Mouse (Mus musculus) lung, postnatal 0 days (tissue): ENCODE measurements at regions not wholly inside any gene's neighbourhood (a gene's known extent, or its start where the extent isn't known, plus 50 kb on each side); places are given as distances from the start of the nearest gene placed in this dataset.

Experiments
- ATAC-seq: fragments of 200-750 bp; cut with Nextera tagmentation; 2 replicates; pipeline ENCODE4 v1.8.0; 2017; ENCODE audit warnings: moderate library complexity
- DNase-seq: peaks from one replicate; pipeline ENCODE4 v3.0.0-alpha.2; 2016; ENCODE audit warnings: low spot score
- H3K27ac ChIP-seq: fragments of 300-500 bp; sonication (generic); 2 replicates; pipeline ENCODE4 v1.5.1; 2014; ENCODE audit warnings: antibody characterized with exemption, mild to moderate bottlenecking, low read length, mixed read lengths
- H3K27me3 ChIP-seq: fragments of 300-500 bp; sonication (generic); replicated peaks from 2 replicates; pipeline ENCODE4 v1.6.1; 2014; ENCODE audit warnings: low read length, mixed read lengths; ENCODE audit not compliant: insufficient read depth
- H3K36me3 ChIP-seq: fragments of 300-500 bp; sonication (generic); 2 replicates; pipeline ENCODE4 v1.6.1; 2014; ENCODE audit warnings: low read length, mixed read lengths; ENCODE audit not compliant: insufficient read depth
- H3K4me1 ChIP-seq: fragments of 300-500 bp; sonication (generic); 2 replicates; pipeline ENCODE4 v1.6.1; 2014; ENCODE audit warnings: antibody characterized with exemption, low read depth, low read length, mixed read lengths; ENCODE audit not compliant: insufficient read depth
- H3K4me2 ChIP-seq: fragments of 300-500 bp; sonication (generic); replicated peaks from 2 replicates; pipeline ENCODE4 v1.6.1; 2014; ENCODE audit warnings: low read depth, mild to moderate bottlenecking, low read length, moderate library complexity, mixed read lengths
- H3K4me3 ChIP-seq: fragments of 300-500 bp; sonication (generic); 2 replicates; pipeline ENCODE4 v1.5.1; 2014; ENCODE audit warnings: low read depth, low read length
- H3K9ac ChIP-seq: fragments of 300-500 bp; sonication (generic); replicated peaks from 2 replicates; pipeline ENCODE4 v1.6.1; 2014; ENCODE audit warnings: low read depth, mild to moderate bottlenecking
- H3K9me3 ChIP-seq: fragments of 300-500 bp; sonication (generic); 2 replicates; pipeline ENCODE4 v1.6.1; 2016; ENCODE audit warnings: low read length, mixed read lengths
- CTCF ChIP-seq: IDR thresholded peaks from 2 replicates; pipeline ENCODE4 v1.5.1; 2016; ENCODE audit warnings: antibody characterized with exemption, mild to moderate bottlenecking
- EP300 ChIP-seq: IDR thresholded peaks from 2 replicates; pipeline ENCODE4 v1.6.1; 2016; ENCODE audit warnings: antibody characterized with exemption, mild to moderate bottlenecking, control low read depth
- WGBS: fragments of 180-500 bp; shearing (Covaris S2); extraction: QIAGEN DNeasy Blood & Tissue Kit; methylation state at CpG from one replicate; pipeline ENCODE4 v1.1.7; 2014; 5-methylcytosine and 5-hydroxymethylcytosine counted together

DNA sequence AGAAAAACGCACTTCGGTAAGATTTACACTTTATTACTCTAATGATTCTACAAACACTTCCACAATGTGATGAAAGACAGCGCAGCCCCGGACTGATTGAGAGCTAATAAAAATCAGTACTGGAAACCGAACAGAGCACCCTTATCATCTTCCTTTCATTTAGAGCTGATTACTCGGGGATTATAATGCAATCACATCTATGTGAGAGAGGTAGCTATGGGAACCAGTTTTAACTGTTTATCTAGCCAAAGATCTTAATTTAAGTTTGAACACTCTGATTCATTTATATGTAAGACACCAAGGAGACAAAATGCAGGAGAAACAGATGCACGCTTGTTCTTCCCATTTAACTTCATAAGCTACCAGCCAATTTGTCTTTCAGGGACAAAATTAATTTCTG, 124.1 kb upstream of the Lmo4 start:
- ATAC-seq = no peak
- TF ChIP-seq EP300 (no peak), CTCF (no peak)
- no peaks in the 10 kb centered on the region for H3K27me3 ChIP-seq
- WGBS = 74% methylated on average over 7 of the region's 7 CpGs
- H3K4me3 ChIP-seq = no peak overlapping the region
- no peaks in the 10 kb centered on the region for H3K9me3 ChIP-seq
- DNase-seq = no peak
- H3K36me3 ChIP-seq = no peaks in the 10 kb centered on the region
- no peak overlapping the region for H3K4me2 ChIP-seq
- no peaks in the 10 kb centered on the region for H3K4me1 ChIP-seq
- H3K27ac ChIP-seq = no peak overlapping the region
- H3K9ac ChIP-seq = no peak overlapping the region

DNA sequence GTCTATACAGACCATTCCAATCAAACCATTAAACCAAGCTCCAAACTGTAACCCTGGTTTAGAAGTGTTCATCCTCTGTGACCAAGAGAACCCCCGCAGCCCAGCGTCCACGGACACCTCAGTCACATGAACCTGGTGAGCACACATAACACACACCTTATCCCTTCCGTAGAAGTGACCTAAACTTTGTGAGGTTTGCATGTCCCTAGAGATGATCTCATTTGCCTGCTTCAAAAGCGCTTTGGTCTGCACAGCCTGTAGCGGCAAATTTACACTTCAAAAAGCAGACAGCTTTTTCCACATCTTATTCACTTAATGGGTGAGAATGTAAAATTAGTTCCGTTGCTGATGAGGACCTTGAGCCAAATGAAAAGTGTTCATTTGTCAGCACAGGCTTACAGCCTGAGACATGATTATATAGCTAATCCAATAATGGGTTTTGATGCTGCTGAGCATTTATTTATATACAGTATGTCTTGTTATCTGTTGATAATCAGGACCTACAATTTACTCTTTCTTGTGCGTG, 122.3 kb upstream of the Lmo4 start:
- no peak overlapping the region for H3K4me2 ChIP-seq

DNA sequence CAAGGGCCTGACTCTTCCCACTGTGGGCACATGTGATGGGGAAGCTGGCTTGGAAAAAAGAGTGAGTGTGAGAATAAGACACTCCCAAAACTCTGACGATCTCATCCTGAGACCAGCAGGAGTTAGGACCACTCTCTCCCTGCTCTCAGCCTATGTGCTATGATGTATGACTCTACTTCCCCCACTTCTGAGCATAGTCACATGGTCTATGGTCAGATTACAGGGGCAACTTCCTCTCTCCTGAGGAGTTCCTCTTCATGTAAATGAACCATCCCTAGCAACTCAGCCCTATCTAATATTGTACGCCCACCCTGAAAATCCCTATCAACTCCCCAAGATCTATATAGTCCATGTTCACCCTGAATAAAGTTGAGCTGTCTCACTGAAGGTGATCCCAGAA, 120.0 kb upstream of the Lmo4 start:
- H3K36me3 ChIP-seq = no peaks in the 10 kb centered on the region
- no peak overlapping the region for H3K9ac ChIP-seq
- H3K27me3 ChIP-seq = no peaks in the 10 kb centered on the region
- no peaks in the 10 kb centered on the region for H3K9me3 ChIP-seq
- H3K4me2 ChIP-seq = no peak overlapping the region
- ATAC-seq (no peak), DNase-seq (no peak)
- no peaks in the 10 kb centered on the region for H3K4me1 ChIP-seq
- no peak overlapping the region for H3K27ac ChIP-seq
- WGBS = 72% methylated on average over 2 of the region's 2 CpGs
- TF ChIP-seq EP300 = no peak
- no peak for TF ChIP-seq CTCF
- no peak overlapping the region for H3K4me3 ChIP-seq

More for the DNA sequence above, 122.3 kb upstream of the Lmo4 start:
- no peak overlapping the region for H3K4me3 ChIP-seq
- no peaks in the 10 kb centered on the region for H3K9me3 ChIP-seq
- no peak for DNase-seq
- H3K27ac ChIP-seq = no peak overlapping the region
- H3K9ac ChIP-seq = no peak overlapping the region
- TF ChIP-seq CTCF = no peak
- TF ChIP-seq EP300 = no peak
- H3K36me3 ChIP-seq = no peaks in the 10 kb centered on the region
- H3K27me3 ChIP-seq = no peaks in the 10 kb centered on the region
- H3K4me1 ChIP-seq = no peaks in the 10 kb centered on the region
- 89% methylated on average over 8 of the region's 8 CpGs for WGBS
- ATAC-seq = no peak

DNA sequence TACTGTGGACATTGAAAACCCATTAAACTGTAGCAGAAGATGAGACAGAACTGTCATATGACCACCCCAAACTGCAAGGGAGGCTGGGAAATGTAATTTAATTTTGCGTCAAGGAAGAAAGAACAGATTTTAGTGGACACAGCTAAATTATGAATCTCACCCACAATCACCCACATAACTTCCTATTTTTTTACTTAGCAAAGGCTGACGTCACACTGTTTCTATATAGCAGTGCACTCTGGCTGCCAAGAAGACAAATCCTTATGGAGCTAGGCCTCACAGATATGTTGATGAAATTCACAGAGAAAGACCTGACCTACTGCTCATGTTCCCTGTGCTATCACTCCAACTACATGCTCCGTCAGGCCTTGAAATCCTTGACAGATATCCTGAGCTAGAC, 118.5 kb upstream of the Lmo4 start:
- WGBS = 89% methylated on average over 3 of the region's 3 CpGs
- no peak for ATAC-seq
- DNase-seq = no peak
- Histone ChIP-seq H3K27ac (no peak overlapping the region), H3K4me1 (no peaks in the 10 kb centered on the region), H3K4me3 (no peak overlapping the region), H3K27me3 (no peaks in the 10 kb centered on the region), H3K4me2 (no peak overlapping the region), H3K9ac (no peak overlapping the region), H3K36me3 (no peaks in the 10 kb centered on the region), H3K9me3 (no peaks in the 10 kb centered on the region)
- TF ChIP-seq CTCF (no peak), EP300 (no peak)

DNA sequence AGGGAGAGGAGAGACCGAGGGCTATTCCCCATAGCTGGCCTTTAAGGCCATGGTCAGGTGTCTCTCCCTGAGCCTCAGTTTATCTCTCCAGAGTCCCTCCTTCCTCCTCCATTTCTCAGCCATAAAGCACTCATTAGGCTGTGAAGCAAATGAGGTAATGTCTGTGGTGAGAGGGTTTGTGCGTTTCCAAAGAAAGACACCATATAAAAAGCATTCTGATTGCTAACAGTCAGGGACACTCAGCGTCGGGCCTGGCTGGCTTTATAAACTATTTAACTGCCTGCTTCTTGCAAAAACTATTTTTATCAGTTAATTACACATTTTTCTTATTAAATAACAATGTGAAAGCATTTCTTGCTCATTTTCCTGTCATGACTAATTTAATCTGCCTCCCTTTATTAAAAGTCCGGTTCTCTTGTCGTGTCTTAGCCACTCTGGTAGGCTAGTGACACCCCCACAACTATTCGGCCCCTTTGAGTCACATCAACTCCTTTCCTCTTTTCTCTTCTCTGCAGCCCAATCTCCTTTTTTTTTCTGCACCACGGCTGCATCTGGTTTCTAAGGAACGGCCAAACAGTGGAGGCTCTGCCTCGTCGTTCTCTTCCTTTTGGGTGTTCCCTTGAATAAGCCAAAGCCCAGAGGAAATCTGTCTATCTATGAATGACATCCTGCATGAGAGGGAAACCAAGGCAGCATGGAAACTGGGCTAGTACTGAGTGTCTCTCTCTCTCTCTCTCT, 114.6 kb upstream of the Lmo4 start:
- no peak for ATAC-seq

DNA sequence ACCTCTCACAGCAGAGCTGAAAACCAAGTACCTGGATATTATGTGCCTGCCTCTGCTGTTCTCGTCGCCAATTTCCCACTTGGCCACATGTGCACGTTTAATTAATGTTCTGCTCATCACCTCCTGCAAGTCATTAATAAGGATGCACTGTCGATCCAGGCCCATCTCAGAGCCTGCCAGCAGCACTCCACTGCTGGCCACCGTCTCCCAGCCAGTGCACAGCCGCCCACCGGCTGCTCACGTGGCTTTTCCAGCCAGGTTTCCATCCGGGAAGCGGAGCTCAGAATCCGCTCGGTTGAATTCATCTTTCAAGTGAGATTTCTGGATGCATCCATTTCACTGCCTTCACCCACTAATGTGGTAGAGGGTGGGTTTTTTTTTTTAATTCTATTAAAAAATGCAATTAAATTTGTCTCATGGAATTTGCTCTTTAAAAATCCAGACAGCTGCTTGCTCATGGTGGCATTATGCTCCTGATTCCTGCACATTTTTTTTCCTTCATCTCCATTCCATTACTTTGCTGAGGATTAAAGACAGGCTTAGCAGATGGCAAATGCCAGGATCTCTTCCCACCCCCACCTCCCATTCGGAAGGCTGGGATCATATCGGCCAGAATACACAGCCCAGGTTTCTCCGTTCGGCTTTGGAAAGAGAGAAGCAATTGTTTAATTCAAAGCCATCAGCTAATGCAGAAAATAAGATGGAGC, 113.9 kb upstream of the Lmo4 start:
- H3K36me3 ChIP-seq = no peaks in the 10 kb centered on the region
- H3K4me1 ChIP-seq = no peaks in the 10 kb centered on the region
- TF ChIP-seq EP300 = no peak
- no peak for TF ChIP-seq CTCF
- H3K27me3 ChIP-seq = no peaks in the 10 kb centered on the region
- ATAC-seq = no peak
- no peak overlapping the region for H3K9ac ChIP-seq
- 69% methylated on average over 16 of the region's 16 CpGs for WGBS
- no peak overlapping the region for H3K27ac ChIP-seq
- DNase-seq = no peak
- no peak overlapping the region for H3K4me2 ChIP-seq
- no peak overlapping the region for H3K4me3 ChIP-seq
- H3K9me3 ChIP-seq = no peaks in the 10 kb centered on the region

More for the DNA sequence above, 114.6 kb upstream of the Lmo4 start:
- no peak overlapping the region for H3K9ac ChIP-seq
- H3K4me3 ChIP-seq = no peak overlapping the region
- no peak for TF ChIP-seq CTCF
- TF ChIP-seq EP300 = no peak
- H3K4me1 ChIP-seq = no peaks in the 10 kb centered on the region
- no peak overlapping the region for H3K4me2 ChIP-seq
- H3K27ac ChIP-seq = no peak overlapping the region
- 62% methylated on average over 11 of the region's 11 CpGs for WGBS
- DNase-seq = no peak
- H3K36me3 ChIP-seq = no peaks in the 10 kb centered on the region
- no peaks in the 10 kb centered on the region for H3K9me3 ChIP-seq
- no peaks in the 10 kb centered on the region for H3K27me3 ChIP-seq
